Mouse (Mus musculus) lung, adult 18-20 months (tissue): ENCODE results near the gene Iqsec1.

Experiments
- DNase-seq, 2 experiments: peaks; one replicate each; pipeline ENCODE4 v3.0.0; 2022; ENCODE audit warnings: mixed read lengths in 2 of 2

Gene Iqsec1

DNA sequence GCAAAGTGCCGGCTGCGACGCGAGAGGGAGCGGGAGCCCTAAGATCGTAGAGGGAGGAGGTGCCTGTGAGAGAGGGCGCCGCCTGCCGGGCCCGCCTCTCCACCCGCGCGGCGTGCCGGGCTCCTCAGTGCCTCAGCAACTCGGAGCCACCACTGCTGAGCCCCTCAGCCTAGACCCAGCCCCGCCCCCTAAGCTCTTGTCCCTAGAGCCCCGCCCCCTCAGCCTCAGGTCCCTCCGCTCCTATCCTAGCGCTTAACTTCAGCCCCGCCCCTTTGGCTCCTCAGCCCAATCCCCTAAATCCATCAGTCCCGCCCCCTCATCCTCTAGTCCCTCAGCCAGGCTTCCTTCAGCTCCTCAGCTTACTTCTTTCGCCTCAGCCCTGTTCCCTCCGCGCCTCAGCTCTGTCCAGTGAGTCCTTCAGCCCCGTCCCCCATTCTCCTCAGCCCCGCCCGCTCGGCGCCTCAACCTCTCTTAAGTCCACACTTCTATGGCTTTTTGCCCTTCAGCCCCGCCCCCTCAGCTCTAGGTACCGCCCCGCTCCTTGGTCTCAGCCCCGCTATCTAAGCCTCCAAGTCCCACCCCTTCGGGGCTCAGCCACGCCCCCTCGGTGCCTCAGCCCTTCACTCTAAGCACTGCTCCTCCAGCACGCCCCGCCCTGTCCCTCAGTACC is at the start of gene Iqsec1:
Gene Iqsec1, minus strand, starts transcription at position 38 of the 670 bp plus-strand sequence.
- DNase-seq, result peak; percentile 93 to 95

DNA sequence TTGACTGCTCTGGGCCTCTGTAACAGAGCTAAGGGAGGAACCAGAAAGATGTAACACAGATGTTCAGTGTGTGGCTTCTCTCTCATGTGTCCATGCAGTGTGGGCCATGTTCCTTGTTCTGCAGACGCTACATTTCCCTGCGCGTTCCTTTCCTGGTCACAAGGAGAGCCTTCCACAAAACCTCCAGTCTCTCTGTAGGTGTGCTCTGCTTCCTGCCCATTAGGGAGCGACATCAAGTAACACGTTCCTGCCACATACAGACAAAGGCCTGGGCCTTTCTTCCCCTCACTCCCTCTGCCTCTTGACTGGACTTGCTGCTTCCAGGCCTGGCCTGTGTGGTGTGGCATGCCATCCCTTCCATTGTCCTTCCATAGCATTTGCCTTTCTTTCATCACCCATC is 39.8 kb upstream of the Iqsec1 start:
- DNase-seq, result no peak

DNA sequence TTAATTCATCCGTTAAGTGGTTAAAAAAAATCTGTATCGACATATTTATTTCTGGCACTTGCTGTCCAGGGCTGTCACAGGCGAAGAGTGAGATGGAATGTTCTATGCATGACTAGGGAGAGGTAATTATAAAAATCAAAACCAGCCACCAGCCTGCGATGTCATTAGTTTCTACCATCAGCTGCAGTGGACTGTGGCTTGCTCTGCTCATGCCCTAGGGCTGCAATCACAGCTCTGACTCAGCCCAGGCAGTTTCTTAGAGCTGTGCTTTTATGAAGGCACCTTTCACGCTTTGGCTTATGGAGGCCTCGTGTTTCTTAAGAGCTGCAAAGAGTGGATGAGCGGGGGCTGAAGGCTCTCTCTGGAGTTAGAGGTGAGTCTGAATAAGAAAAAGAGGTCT is 32.3 kb upstream of the Iqsec1 start:
- no peak for DNase-seq

DNA sequence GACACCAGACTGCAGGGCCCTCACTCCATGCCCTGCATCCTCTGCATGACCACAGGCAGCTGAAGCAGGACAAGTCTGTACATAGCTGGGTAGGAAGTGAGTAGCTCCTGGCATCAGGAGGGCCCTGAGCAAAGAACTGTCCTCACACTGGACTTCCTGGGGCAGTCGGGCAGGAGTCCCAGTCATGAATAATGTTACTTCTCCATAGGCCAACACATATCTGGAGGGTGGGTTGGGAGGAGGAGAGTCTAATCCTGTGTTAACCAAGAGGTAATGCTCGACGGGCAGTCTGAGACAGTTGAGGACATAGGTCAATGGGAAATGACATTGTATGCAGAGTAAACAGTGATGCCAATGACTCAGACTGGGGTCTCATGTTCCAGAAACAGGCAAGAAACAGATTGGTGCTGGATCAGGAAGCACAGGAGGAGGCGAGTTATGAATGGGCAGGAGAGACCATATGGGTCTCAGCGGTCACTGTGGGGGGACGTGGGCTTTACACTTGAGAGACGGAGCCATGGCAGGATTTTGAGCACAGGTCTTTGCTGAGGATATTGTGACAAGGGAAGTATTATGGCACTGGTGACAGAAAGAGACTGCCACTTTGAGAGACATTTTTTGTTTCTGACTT is 28.2 kb upstream of the Iqsec1 start:
- DNase-seq, result no peak

DNA sequence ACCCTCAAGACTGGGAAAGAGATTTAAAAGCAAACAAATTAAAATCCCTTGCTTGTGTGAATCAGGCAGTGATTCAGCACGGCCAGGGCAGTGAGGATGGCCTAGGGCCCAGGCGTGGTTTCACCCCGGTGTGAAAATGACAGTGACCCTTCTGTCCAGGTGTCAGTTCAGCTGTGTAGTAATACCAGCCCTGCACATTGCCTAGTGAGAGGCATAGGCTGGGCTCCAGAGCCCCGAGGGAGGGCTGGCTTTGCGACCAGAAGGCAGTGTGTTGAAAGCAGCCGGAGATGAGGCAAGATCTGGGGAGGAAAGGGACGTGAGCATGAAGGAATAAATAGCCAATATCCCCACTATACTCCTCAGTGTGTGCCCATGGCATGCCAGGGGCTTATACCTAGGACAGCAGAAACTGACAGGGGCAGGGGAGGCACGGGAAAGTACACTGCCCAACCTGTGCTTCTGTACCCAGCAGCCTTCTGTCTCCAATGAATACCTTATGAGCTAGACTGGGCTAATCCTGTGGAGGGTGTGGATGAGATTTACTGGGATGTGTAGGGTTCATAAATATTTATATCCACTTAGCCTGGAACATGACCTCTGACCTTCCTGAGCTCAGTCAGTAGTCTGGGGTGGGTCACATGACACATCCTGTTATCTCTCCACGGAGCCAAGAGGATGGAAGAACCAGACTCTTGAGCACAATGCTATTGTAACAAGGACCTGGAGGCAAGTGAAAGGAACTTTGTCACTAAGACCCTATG is 25.9 kb upstream of the Iqsec1 start:
- DNase-seq, result peak; percentile 34 to 55

DNA sequence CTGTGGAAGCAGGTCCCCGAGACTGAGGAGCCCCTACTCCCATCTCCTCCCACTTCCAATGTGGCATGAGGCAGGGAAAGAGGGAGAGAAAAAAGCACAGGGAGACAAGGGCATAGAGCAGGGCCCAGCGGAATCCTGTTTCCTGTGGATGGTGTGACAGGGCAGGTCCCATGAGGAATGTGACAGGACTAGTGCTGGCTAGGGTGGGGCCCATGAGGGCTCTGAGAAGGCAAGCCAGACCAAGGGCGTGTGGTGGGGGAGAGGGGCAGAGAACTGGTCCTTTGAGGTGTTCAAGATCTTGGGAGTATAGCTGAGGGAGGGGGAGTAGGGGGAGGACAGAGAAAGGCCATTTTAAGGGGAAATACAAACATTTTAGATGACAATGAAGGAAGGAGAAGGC is 24.0 kb upstream of the Iqsec1 start:
- no peak for DNase-seq

DNA sequence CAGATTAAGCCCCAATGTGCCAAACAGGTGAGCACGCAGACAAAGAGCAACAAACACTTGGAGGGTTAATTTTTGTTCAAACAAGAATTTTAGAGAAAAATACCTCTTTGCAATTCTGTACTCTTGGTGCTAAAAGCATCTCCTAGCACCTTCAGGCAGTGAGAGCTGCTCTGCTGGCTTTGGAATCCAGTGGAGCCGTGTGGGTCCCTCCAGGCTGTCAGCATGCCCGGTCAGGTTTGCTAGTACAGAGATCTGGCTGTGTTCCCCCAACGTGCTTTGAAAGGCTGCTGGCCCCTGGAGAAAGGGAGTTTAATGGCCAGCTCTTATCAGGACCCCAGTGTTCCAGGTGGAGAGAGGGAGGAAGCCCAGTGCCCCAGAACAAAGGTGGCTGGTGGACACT is 23.1 kb upstream of the Iqsec1 start:
- no peak for DNase-seq

DNA sequence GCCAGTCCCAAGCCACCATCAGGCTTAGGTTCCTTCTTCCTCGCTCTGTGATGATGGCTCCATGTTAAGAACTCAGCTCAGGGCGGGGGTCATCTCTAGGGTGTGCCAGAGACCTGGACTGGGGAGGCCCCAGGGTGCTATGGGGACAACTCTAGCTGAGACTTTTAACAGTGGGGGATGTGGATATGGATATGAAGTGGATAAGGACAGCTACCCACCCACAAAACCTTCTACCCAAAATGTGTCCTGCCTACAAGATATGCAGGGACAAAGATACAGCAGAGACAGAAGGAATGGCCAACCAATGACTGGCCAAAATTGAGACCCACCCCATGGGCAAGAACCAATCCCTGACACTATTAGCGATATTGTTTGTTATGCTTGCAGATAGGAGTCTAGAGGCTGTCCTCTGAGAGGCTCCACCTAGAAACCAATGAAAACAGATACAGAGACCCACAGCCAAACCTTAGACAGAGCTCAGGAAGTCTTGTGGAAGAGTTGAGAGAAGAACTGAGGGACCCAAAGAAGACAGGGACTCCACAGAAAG is 19.9 kb upstream of the Iqsec1 start:
- DNase-seq, result no peak

DNA sequence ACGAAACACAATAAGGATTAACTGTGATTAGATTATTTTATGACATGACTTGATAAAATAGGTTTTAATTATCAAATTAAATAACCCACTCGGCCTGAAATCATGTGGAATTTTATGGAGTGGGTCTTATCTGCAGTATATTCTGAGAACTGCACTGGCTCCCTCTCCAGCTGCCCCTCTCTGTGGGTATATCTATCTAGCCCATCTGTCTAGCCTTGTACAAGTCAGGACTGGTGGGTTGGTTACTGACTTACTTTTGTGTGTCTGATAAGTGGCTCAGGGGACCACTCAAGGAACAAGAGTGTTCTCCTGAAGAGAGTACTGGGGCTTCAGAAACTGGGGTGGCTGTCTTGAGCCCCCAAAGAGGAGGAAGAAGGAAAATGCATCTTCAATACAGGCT is 18.7 kb upstream of the Iqsec1 start:
- no peak for DNase-seq

DNA sequence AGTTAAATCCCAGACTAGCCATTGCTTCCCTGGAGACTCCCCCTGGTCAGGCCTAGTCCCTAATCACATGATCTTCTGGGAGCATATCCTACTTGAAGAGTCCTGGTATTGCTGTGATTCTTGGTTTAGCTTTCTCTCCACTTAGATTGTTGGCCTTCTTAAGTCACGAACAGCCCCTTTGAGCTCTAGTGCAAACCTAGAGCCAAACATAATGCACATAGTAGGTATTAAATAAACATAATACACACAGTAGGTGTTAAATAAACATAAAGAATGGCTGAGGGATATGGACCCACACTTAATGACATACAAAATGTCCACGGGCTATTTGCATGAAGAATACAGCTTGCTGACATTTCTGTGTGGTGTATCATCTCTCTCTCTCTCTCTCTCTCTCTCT is 15.7 kb upstream of the Iqsec1 start:
- DNase-seq, result no peak

DNA sequence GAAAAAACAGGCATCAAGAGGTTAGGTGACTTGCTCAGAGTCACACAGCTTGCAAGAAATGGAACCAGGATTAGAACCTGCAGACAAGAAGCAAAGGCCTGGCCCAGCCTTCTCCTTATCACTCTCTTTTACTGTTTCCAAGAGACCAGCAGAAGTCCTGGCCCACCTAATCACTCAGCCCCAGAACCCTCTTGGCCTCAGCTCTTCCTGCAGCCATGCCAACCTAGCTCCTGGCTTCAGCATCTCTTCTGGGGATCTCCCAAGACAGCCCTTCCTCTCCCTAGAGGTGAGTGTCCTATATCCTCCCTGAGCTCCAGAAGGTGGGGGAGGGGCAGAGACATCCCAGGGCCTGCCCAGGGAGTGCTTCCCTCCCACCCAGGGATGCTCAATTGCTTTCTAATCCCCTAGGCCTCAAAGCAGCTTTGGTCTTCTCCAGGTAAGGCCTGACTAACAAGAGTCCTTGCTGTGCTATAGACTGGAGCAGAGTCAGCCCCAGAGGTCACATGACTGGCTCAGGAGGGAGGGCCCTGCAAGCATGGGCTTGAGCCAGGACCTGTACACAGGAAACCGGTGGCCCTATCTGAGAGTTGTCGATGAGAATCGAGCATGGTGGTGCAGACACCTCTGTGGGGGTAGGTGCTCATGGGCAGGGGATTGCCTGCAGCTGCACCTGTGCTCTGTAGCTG is 15.0 kb upstream of the Iqsec1 start:
- DNase-seq, result no peak

DNA sequence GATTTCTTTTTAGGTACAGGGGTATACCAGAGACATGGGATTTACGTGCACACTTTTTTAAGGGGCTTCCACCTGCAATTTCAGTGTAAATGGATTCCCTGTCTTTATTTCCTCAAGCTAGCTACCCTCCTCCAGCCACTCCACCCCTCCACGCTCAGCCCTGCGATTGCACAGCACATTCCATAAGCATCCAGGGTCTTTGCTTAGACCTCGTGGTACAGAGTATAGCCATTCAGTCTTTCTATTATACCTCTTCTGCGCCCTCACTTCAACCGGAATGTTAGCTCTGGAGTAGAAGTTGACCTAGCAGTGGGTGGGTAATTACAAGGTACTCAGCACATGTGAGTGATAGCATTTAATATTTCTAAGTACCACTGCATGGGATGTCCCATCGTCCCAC is 13.1 kb upstream of the Iqsec1 start:
- no peak for DNase-seq

DNA sequence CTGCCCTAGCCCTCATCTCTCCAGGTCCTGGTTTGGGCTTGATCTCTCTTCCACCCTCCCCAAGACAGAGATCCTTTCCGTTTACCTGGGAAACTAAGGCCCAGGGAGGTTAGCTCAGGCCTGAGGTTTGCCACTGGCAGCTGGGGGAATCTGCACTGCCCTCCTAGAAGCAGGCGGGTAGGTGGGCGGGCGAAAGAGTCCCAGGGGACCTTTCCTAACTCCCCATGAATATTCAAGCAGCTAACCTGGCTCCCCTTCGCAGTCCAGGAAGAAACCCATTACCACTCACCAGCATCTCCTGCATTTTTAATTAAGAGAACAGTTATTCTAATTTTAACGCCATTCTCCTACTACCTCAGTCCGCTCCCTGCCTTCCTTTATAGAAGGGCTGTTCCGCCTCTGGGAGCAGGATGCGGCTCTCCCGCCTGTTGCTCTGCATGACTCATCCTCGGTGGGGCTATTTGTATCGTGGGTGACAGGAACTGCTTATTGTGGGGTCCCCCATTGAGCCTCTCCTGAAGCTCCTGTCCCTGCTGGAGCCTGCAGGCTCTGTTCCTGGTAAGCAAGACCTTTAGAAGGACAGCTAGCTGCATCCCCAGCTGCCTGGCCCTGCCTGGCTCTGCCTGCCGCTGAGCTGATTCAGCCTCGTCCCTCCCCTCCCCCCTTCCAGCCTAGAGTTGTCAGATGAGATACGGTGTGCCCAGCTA is 12.5 kb upstream of the Iqsec1 start:
- no peak for DNase-seq

DNA sequence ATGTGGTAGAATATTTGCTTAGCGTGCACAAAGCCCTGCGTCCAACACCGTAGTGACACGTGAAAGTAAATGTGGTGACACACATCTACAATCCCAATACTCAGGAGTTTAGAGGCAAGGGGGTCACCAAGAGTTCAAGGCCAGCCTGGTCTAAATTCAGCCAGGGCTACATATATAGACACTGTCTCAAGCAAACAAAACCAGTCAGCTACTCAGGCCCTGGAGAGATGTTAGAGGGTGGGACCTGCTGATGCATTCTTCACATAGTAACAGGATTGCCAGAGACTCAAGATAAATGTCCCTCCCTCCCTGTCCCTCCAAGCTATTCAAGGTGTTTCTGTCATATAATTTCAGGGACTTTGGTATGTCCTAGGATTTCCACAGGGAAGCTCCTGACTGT is 10.7 kb upstream of the Iqsec1 start:
- no peak for DNase-seq

DNA sequence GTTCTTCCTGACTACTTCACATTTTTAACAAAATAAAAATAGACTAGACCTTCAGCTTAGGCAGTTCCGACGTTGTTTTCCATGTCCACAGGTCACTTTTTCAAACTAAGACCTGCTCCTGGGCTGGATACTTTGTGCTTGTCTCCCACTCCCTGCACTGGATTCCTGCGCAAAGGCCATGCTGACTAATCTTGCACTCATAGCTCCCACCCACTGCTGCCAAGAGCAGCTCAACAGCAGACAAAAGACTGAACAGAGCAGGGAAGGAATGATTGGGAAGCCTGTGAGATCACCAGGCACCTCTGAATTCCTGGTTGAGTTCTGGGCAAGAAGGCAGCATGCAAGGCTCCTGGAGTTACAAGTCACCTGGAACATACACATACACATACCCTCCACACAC is 8.5 kb upstream of the Iqsec1 start:
- DNase-seq, result no peak

DNA sequence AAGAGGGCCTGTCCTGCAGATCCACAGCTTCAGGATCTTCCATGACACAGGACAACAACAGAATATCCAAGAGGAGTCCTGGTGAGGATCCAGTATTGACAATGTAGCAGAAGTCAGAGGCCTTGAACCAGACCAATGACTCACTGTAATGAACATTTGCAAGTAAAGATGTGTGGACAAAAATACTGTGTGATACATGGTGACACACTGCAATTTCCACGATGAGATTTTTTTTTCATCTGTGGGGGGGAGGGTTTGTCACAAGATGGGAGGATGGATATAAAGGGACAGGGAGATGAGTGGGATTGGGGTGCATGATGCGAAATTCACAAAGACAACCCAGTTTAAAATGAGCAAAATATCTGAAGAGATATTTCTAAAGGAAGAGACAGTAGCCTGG is 7.7 kb upstream of the Iqsec1 start:
- no peak for DNase-seq

DNA sequence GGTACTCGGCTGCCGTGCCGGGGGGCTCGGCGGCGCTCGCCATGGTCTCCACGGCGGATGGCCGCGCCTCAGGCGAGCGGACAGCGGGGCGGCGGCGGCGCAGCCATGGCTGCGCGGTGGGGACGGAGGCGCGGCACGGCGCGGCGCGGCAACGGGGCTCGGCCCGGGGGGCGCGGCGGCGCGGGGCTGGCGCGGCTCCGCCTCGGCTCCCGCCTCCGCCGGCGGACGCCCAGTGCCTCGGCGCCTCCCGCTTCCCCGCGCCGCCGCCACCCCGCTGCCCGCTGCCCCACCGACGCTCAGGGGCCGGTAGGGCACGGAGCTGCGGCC is 223 bp downstream of the Iqsec1 start:
- DNase-seq, result no peak

DNA sequence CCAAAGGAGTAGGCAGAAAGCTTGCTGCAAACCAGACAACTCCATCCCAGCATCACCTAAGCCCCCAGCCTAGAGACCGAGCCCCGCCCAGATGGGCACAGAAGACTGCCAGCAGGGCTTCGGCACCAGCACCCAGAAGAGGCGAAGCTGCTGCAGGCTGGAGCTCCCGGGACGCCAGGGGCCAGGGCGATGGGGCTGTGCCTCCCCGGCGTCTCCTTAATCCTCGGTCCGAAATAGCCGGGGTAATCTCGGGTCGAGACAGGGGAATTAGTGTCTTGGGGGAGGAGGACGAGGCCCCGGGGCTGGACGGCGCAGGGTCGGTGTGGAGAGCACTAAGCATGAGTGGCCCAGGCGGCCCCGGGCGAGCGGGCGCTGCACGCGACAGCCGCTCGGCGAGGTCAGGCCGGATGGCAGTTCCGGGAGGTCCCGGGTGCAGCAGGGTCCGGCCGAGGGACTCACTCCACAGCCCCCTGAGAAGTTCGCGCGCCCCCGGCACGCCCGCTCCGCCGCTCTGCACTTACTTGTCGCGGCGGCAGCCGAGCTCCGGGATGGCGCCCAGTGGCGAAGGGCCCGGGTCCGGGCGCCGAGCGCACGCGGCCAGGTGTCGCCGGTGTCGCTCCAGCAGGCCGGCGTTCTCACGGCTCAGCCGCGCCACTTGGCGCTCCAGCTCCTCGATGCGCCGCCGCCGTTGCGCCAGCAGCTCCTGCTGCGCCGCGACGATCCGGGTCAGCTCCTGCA is 755 bp downstream of the Iqsec1 start:
- DNase-seq, result peak; percentile 5 to 21

DNA sequence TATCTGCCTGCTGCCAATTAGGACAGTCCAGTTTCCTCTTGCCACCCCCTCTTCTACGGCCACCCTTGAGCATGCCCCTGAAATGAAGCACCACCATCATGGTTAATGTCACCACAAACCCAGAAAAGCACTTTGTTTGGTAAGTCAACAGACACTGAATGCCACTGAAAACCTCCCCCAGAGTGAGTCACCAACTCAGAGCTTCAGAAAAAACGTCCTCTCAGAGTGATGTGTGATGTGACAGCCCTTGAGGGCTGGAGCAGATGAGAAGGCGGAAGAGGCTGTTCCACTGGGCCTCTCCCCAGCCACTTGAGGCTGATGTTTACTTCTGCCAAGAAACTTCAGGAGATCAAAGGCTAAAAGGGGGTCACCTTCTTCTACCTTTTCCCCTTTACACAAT is 4.4 kb downstream of the Iqsec1 start:
- DNase-seq, result peak; percentile 14 to 70

DNA sequence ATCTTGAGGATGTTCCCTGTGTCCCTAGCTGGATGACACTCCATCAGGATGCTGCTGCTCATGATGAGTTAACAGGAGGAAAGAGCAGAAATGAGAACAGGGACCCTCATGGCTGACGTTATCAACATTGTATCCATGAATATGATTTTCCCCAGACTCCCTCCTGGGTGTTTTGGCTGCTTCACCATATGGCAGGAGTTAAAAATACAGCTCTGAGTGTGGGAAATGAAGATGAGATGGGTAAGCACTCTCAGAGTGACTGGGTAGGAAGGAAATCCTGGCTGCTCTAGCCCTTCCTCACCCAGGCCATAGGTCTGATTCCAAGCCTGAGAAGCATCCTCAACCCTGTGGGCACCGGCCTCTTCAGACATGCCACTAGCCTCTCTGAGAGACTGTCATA is 14.2 kb downstream of the Iqsec1 start:
- no peak for DNase-seq

DNA sequence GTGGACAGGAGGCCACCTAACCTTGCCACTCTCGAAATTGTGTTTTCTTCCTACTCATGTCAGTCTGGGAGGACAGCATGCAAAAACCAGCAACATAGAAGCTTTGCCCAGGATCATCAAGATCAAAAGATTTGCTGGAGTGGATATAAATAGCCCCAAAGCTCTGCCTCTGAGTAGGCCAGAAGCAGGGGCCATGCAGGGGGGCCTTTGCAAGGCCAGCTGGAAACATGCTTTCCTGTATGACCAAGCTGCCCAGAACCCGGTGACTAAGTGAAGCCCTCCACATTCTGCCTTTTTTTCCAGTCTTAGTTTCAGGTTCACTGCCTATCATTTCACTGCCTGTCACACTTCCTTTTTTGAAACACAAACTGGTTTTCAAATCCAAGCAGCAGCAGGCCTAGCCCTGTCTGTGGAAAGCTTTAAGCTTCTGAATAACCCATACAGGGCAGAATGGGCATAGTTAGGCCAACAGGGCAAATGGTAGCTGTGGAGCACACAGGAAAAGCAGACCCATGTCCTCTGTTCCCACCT is 19.1 kb downstream of the Iqsec1 start:
- no peak for DNase-seq

DNA sequence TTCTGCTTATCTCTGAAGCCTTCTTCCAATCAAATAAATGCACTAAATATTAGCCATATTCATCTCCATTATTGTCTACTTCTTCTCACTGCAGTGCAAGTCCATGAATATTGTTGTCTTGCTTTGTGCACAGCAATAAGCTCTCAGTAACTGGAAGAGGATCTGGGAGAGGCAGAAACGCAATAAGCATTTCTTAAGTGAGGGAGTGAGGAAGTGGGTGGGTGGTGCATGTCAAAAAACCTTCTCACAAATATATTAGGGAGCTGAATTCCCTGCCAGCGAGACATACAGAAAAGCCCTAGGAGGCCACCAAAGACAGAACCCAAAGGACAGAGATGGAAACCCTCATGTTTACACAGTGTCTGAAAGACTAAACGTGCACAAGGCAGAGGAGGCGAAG is 35.1 kb downstream of the Iqsec1 start:
- no peak for DNase-seq
